Mouse (Mus musculus) hematopoietic stem cell, adult 5-6 weeks (primary cell): Measurements from ENCODE around the gene Blvrb. TPM values are rescaled to one million over a fixed set of nuclear protein-coding genes. Genes with fewer than 3 reads are reported as not detected.
A peak's percentile ranks its signal among the peaks of the same experiment; 100 is the strongest.

Source experiments
- ATAC-seq, 2 experiments: fragments of 125-278 bp in 1 of 2; replicated peaks in 1 of 2; 2 replicates each; pipeline ENCODE4 v1.8.0; 2016 to 2017; ENCODE audit warnings: inconsistent platforms in 2 of 2, mild to moderate bottlenecking in 2 of 2, moderate number of reproducible peaks in 2 of 2, low read depth in 1 of 2, moderate TSS enrichment in 1 of 2; ENCODE audit not compliant: low FRiP score in 2 of 2, poor library complexity in 2 of 2, severe bottlenecking in 2 of 2, insufficient read depth in 1 of 2, low TSS enrichment in 1 of 2
- total RNA-seq: library from RNA; stranded (forward); fragments of 172-1452, 232-1000 nt; gene quantifications from 2 replicates; pipeline ENCODE4 v1.2.3, GENCODE M21; 2017

Gene Blvrb
- total RNA-seq, result 20.4 and 31.7 TPM in 2 replicates

- ATAC-seq, result peak; percentile 80 to 89
These were observed at the start of gene Blvrb, which contains the start of gene Sptbn4 for GRCm38 (mm10) chr7:27447419-27448286. Gene Blvrb (plus strand): TSS chr7:27447978. Gene Sptbn4 (minus strand): TSS chr7:27447686.

- ATAC-seq, result no peak
These were observed 47.2 kb upstream of the Blvrb start for GRCm38 (mm10) chr7:27400545-27400944.

- peak; percentile 68 to 71; a peak in 3 of 4 replicates for ATAC-seq
These were observed 45.1 kb upstream of the Blvrb start for GRCm38 (mm10) chr7:27402675-27403074.

GRCm38 (mm10) chr7:27404203-27404942 is 43.4 kb upstream of the Blvrb start:
- ATAC-seq, result no peak

GRCm38 (mm10) chr7:27406481-27406880 is 41.3 kb upstream of the Blvrb start:
- ATAC-seq, result no peak

GRCm38 (mm10) chr7:27407816-27408215 is 40.0 kb upstream of the Blvrb start:
- no peak for ATAC-seq

GRCm38 (mm10) chr7:27408379-27409176 is 39.2 kb upstream of the Blvrb start:
- ATAC-seq, result peak; percentile 62 to 86

GRCm38 (mm10) chr7:27417151-27417550 is 30.6 kb upstream of the Blvrb start:
- no peak for ATAC-seq

GRCm38 (mm10) chr7:27419101-27419500 is 28.7 kb upstream of the Blvrb start:
- ATAC-seq, result no peak

GRCm38 (mm10) chr7:27423556-27424326 is 24.0 kb upstream of the Blvrb start:
- no peak for ATAC-seq

GRCm38 (mm10) chr7:27427387-27427786 is 20.4 kb upstream of the Blvrb start:
- ATAC-seq, result no peak

- no peak for ATAC-seq
These were observed 19.8 kb upstream of the Blvrb start for GRCm38 (mm10) chr7:27428002-27428401.

- ATAC-seq, result no peak
These were observed 18.6 kb upstream of the Blvrb start for GRCm38 (mm10) chr7:27429135-27429534.

- 0 out of 4 replicates have a peak, but pooled peaks of 1 of the 2 experiments have one; percentile 31 for ATAC-seq
These were observed 14.4 kb upstream of the Blvrb start for GRCm38 (mm10) chr7:27433349-27433748.

GRCm38 (mm10) chr7:27433794-27434193 is 14.0 kb upstream of the Blvrb start:
- ATAC-seq, result 0 out of 4 replicates have a peak, but pooled peaks of 1 of the 2 experiments have one; percentile 2

GRCm38 (mm10) chr7:27437544-27437943 is 10.2 kb upstream of the Blvrb start:
- ATAC-seq, result no peak

- ATAC-seq, result no peak
These were observed 7.8 kb upstream of the Blvrb start for GRCm38 (mm10) chr7:27440014-27440413.
